Mouse (Mus musculus): Measurements from ENCODE around the gene Hdac7. TPM values are rescaled to one million over a fixed set of nuclear protein-coding genes. Genes with fewer than 3 reads are reported as not detected.

Hdac7 gene
- polyA plus RNA-seq, 1 experiment from 2014 or later = 29.8 TPM

- WGBS = 50% methylated on average over 9 of the region's 9 CpGs
- H3K27ac ChIP-seq (replicated peaks; ENCODE audit: low read depth, low read length) = no peak overlapping the region
- no peak overlapping the region for H3K4me3 ChIP-seq (replicated peaks; ENCODE audit: low read depth, low read length)
- ATAC-seq (ENCODE audit: low FRiP score, low TSS enrichment) = no peak
- no peak overlapping the region for H3K9ac ChIP-seq (replicated peaks; ENCODE audit: low read length)
- H3K36me3 ChIP-seq (ENCODE audit: control insufficient read depth, insufficient read depth, low read length) = no peaks in the 10 kb centered on the region
- peaks cover 33% of the 10 kb centered on the region for H3K4me1 ChIP-seq (ENCODE audit: control insufficient read depth, insufficient read depth, low read length)
- H3K27me3 ChIP-seq (ENCODE audit: control insufficient read depth, insufficient read depth, low read length) = no peaks in the 10 kb centered on the region
- H3K4me2 ChIP-seq (ENCODE audit: low read length) = no peak overlapping the region; the same call in 1 of the 2 replicates
- H3K9me3 ChIP-seq (ENCODE audit: control insufficient read depth, low read length) = no peaks in the 10 kb centered on the region
- peak; percentile 43 for DNase-seq
These were observed 11.4 kb downstream of the Hdac7 start for GRCm38 (mm10) chr15:97832764-97833479.

- Histone ChIP-seq H3K9ac (replicated peaks; ENCODE audit: low read length) (peak overlapping the region; percentile 99), H3K27me3 (ENCODE audit: control insufficient read depth, insufficient read depth, low read length) (no peaks in the 10 kb centered on the region), H3K4me1 (ENCODE audit: control insufficient read depth, insufficient read depth, low read length) (peaks cover 33% of the 10 kb centered on the region), H3K4me2 (ENCODE audit: low read length) (peak overlapping the region; percentile 71), H3K4me3 (replicated peaks; ENCODE audit: low read depth, low read length) (peak overlapping the region; percentile 85), H3K36me3 (ENCODE audit: control insufficient read depth, insufficient read depth, low read length) (no peaks in the 10 kb centered on the region), H3K9me3 (ENCODE audit: control insufficient read depth, low read length) (no peaks in the 10 kb centered on the region), H3K27ac (replicated peaks; ENCODE audit: low read depth, low read length) (peak overlapping the region; percentile 97)
- ATAC-seq (ENCODE audit: low FRiP score, low TSS enrichment) = no peak; the same call in 1 of the 2 replicates
- no peak for DNase-seq
- WGBS = 7% methylated on average over 10 of the region's 10 CpGs
These were observed 12.2 kb downstream of the Hdac7 start for GRCm38 (mm10) chr15:97831987-97832640.

- H3K36me3 ChIP-seq (ENCODE audit: control insufficient read depth, insufficient read depth, low read length) = 0 out of 2 replicates have a peak, but pooled peaks cover 2% of the 10 kb centered on the region
- H3K9ac ChIP-seq (replicated peaks; ENCODE audit: low read length) = peak overlapping the region; percentile 99
- peak; percentile 86 for DNase-seq
- no peaks in the 10 kb centered on the region for H3K27me3 ChIP-seq (ENCODE audit: control insufficient read depth, insufficient read depth, low read length)
- H3K4me3 ChIP-seq (replicated peaks; ENCODE audit: low read depth, low read length) = peak overlapping the region; percentile 85
- no peaks in the 10 kb centered on the region for H3K9me3 ChIP-seq (ENCODE audit: control insufficient read depth, low read length)
- peaks cover 36% of the 10 kb centered on the region for H3K4me1 ChIP-seq (ENCODE audit: control insufficient read depth, insufficient read depth, low read length)
- H3K27ac ChIP-seq (replicated peaks; ENCODE audit: low read depth, low read length) = peak overlapping the region; percentile 97
- peak; percentile 85 for ATAC-seq (ENCODE audit: low FRiP score, low TSS enrichment)
- 0% methylated on average over 66 of the region's 84 CpGs for WGBS
- H3K4me2 ChIP-seq (ENCODE audit: low read length) = peak overlapping the region; percentile 71
These were observed 12.9 kb downstream of the Hdac7 start for GRCm38 (mm10) chr15:97831242-97831986.

GRCm38 (mm10) chr15:97830788-97831241, 13.5 kb downstream of the Hdac7 start:
- Histone ChIP-seq H3K36me3 (ENCODE audit: control insufficient read depth, insufficient read depth, low read length) (0 out of 2 replicates have a peak, but pooled peaks cover 2% of the 10 kb centered on the region), H3K9me3 (ENCODE audit: control insufficient read depth, low read length) (no peaks in the 10 kb centered on the region), H3K4me2 (ENCODE audit: low read length) (peak overlapping the region; percentile 71), H3K27ac (replicated peaks; ENCODE audit: low read depth, low read length) (peak overlapping the region; percentile 97), H3K27me3 (ENCODE audit: control insufficient read depth, insufficient read depth, low read length) (no peaks in the 10 kb centered on the region), H3K9ac (replicated peaks; ENCODE audit: low read length) (peak overlapping the region; percentile 99), H3K4me3 (replicated peaks; ENCODE audit: low read depth, low read length) (peak overlapping the region; percentile 85), H3K4me1 (ENCODE audit: control insufficient read depth, insufficient read depth, low read length) (peaks cover 39% of the 10 kb centered on the region)
- ATAC-seq (ENCODE audit: low FRiP score, low TSS enrichment) (peak; percentile 42), DNase-seq (peak; percentile 61)
- 0% methylated on average over 39 of the region's 39 CpGs for WGBS

GRCm38 (mm10) chr15:97830253-97830787, 14.0 kb downstream of the Hdac7 start:
- H3K27ac ChIP-seq (replicated peaks; ENCODE audit: low read depth, low read length) = peak overlapping the region; percentile 97
- DNase-seq (peak; percentile 53), ATAC-seq (ENCODE audit: low FRiP score, low TSS enrichment) (no peak)
- peak overlapping the region; percentile 99 for H3K9ac ChIP-seq (replicated peaks; ENCODE audit: low read length)
- no peaks in the 10 kb centered on the region for H3K9me3 ChIP-seq (ENCODE audit: control insufficient read depth, low read length)
- WGBS = 16% methylated on average over 12 of the region's 12 CpGs
- peak overlapping the region; percentile 85 for H3K4me3 ChIP-seq (replicated peaks; ENCODE audit: low read depth, low read length)
- peak overlapping the region; percentile 71 for H3K4me2 ChIP-seq (ENCODE audit: low read length)
- H3K4me1 ChIP-seq (ENCODE audit: control insufficient read depth, insufficient read depth, low read length) = peaks cover 44% of the 10 kb centered on the region
- H3K36me3 ChIP-seq (ENCODE audit: control insufficient read depth, insufficient read depth, low read length) = 0 out of 2 replicates have a peak, but pooled peaks cover 2% of the 10 kb centered on the region
- no peaks in the 10 kb centered on the region for H3K27me3 ChIP-seq (ENCODE audit: control insufficient read depth, insufficient read depth, low read length)

GRCm38 (mm10) chr15:97829432-97829831, 14.9 kb downstream of the Hdac7 start:
- Histone ChIP-seq H3K4me2 (ENCODE audit: low read length) (peak overlapping the region; percentile 71), H3K9ac (replicated peaks; ENCODE audit: low read length) (no peak overlapping the region), H3K9me3 (ENCODE audit: control insufficient read depth, low read length) (no peaks in the 10 kb centered on the region), H3K4me1 (ENCODE audit: control insufficient read depth, insufficient read depth, low read length) (peaks cover 49% of the 10 kb centered on the region), H3K27me3 (ENCODE audit: control insufficient read depth, insufficient read depth, low read length) (no peaks in the 10 kb centered on the region), H3K27ac (replicated peaks; ENCODE audit: low read depth, low read length) (0 out of 2 replicates have a peak overlapping the region, but pooled peaks have one; percentile 1), H3K4me3 (replicated peaks; ENCODE audit: low read depth, low read length) (peak overlapping the region; percentile 85), H3K36me3 (ENCODE audit: control insufficient read depth, insufficient read depth, low read length) (0 out of 2 replicates have a peak, but pooled peaks cover 2% of the 10 kb centered on the region)
- ATAC-seq (ENCODE audit: low FRiP score, low TSS enrichment) = no peak
- 45% methylated on average over 2 of the region's 2 CpGs for WGBS
- no peak for DNase-seq

GRCm38 (mm10) chr15:97828901-97829338, 15.4 kb downstream of the Hdac7 start:
- Histone ChIP-seq H3K4me3 (replicated peaks; ENCODE audit: low read depth, low read length) (no peak overlapping the region), H3K36me3 (ENCODE audit: control insufficient read depth, insufficient read depth, low read length) (0 out of 2 replicates have a peak, but pooled peaks cover 2% of the 10 kb centered on the region), H3K27me3 (ENCODE audit: control insufficient read depth, insufficient read depth, low read length) (no peaks in the 10 kb centered on the region), H3K4me1 (ENCODE audit: control insufficient read depth, insufficient read depth, low read length) (peaks cover 49% of the 10 kb centered on the region), H3K9ac (replicated peaks; ENCODE audit: low read length) (no peak overlapping the region), H3K27ac (replicated peaks; ENCODE audit: low read depth, low read length) (0 out of 2 replicates have a peak overlapping the region, but pooled peaks have one; percentile 16), H3K4me2 (ENCODE audit: low read length) (peak overlapping the region; percentile 71), H3K9me3 (ENCODE audit: control insufficient read depth, low read length) (no peaks in the 10 kb centered on the region)
- DNase-seq = no peak
- 58% methylated on average over 5 of the region's 5 CpGs for WGBS
- ATAC-seq (ENCODE audit: low FRiP score, low TSS enrichment) = no peak

Data from midbrain, embryonic 14.5 days (tissue).